Mouse (Mus musculus) embryonic facial prominence, embryonic 15.5 days (tissue): ENCODE results near the gene Amotl1. TPM values are rescaled to one million over a fixed set of nuclear protein-coding genes. Genes with fewer than 3 reads are reported as not detected.

Experiments used
- ATAC-seq: fragments of 200-750 bp; cut with Nextera tagmentation; 2 replicates; pipeline ENCODE4 v1.8.0; 2017; ENCODE audit warnings: low read depth, moderate TSS enrichment; ENCODE audit not compliant: insufficient number of reproducible peaks, low FRiP score, low TSS enrichment
- H3K27ac ChIP-seq: fragments of 300-500 bp; sonication (generic); replicated peaks from 2 replicates; pipeline ENCODE4 v1.5.1; 2015; ENCODE audit warnings: mild to moderate bottlenecking, inconsistent platforms
- H3K27me3 ChIP-seq: fragments of 300-500 bp; sonication (generic); 2 replicates; pipeline ENCODE4 v1.6.1; 2015; ENCODE audit warnings: inconsistent platforms
- H3K36me3 ChIP-seq: fragments of 300-500 bp; sonication (generic); 2 replicates; pipeline ENCODE4 v1.6.1; 2015; ENCODE audit warnings: mild to moderate bottlenecking, inconsistent platforms
- H3K4me1 ChIP-seq: fragments of 300-500 bp; sonication (generic); 2 replicates; pipeline ENCODE4 v1.6.1; 2015; ENCODE audit warnings: inconsistent platforms
- H3K4me2 ChIP-seq: fragments of 300-500 bp; sonication (generic); replicated peaks from 2 replicates; pipeline ENCODE4 v1.6.1; 2015; ENCODE audit warnings: mild to moderate bottlenecking, inconsistent platforms
- H3K4me3 ChIP-seq: fragments of 300-500 bp; sonication (generic); replicated peaks from 2 replicates; pipeline ENCODE4 v1.5.1; 2015; ENCODE audit warnings: mild to moderate bottlenecking, inconsistent platforms
- H3K9ac ChIP-seq: fragments of 300-500 bp; sonication (generic); 2 replicates; pipeline ENCODE4 v1.6.1; 2015; ENCODE audit warnings: inconsistent platforms
- H3K9me3 ChIP-seq: fragments of 300-500 bp; sonication (generic); replicated peaks from 2 replicates; pipeline ENCODE4 v1.6.1; 2016; ENCODE audit warnings: inconsistent platforms
- WGBS: fragments of 180-500 bp; shearing (Covaris S2); methylation state at CpG from one replicate; pipeline ENCODE4 v1.1.7; 2015; 5-methylcytosine and 5-hydroxymethylcytosine counted together
- polyA plus RNA-seq: library from polyadenylated mRNA; unstranded; fragments of >200 nt; fragmentation: Nextera tagmentation; extraction: Ambion mirVana; gene quantifications from 2 replicates; pipeline ENCODE4 v1.2.1, GENCODE M21; 2015

Gene Amotl1
- polyA plus RNA-seq, 1 experiment from 2014 or later = 34.2 TPM

DNA sequence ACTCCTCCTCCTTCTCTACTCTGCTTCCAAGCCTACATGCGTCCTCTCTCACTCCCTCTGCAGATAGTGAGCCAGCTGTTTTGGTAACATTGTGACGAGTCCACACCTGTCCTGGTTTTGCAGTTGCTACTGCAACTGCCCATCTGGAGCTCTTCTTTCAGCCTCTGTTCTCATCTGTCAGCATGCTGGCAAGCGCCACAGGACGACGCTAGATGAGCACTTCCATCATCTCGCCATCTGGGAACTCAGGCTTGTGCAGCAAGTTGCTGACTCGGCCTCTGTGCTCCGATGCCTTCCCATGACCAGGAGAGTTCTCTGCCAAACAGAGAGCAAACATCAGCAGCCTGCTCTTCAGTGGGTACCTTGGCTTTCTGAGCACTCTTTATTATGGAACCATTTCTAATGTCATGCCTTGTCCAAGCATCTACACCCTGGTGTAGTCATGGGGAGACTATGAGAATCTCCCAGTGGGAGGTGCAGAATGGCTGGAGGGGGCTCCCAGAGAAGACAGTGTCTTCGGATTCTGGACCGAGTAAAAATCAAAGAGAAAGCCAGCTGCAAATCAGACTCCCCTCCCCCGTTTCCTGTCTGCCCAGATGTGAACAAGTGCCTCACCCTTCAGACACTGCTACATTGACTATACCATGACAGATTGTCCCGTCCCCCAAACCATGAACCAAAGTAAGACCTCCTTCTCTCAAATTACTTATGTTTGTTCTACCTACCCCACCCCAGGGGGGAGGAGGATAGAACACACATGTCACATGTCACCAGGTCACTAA is 97.1 kb downstream of the Amotl1 start:
- H3K9me3 ChIP-seq = no peaks in the 10 kb centered on the region
- 42% methylated on average over 12 of the region's 12 CpGs for WGBS
- H3K9ac ChIP-seq = no peak overlapping the region
- peak; percentile 36; the same call in 1 of the 2 replicates for ATAC-seq
- peaks cover 83% of the 10 kb centered on the region for H3K36me3 ChIP-seq
- no peak overlapping the region for H3K4me2 ChIP-seq
- H3K4me3 ChIP-seq = no peak overlapping the region
- H3K4me1 ChIP-seq = peaks cover 16% of the 10 kb centered on the region
- peak overlapping the region; percentile 17; the same call in 1 of the 2 replicates for H3K27ac ChIP-seq
- H3K27me3 ChIP-seq = no peaks in the 10 kb centered on the region

GRCm38 (mm10) chr9:14544034-14544757 is 100.7 kb downstream of the Amotl1 start:
- WGBS = 63% methylated on average over 9 of the region's 9 CpGs

DNA sequence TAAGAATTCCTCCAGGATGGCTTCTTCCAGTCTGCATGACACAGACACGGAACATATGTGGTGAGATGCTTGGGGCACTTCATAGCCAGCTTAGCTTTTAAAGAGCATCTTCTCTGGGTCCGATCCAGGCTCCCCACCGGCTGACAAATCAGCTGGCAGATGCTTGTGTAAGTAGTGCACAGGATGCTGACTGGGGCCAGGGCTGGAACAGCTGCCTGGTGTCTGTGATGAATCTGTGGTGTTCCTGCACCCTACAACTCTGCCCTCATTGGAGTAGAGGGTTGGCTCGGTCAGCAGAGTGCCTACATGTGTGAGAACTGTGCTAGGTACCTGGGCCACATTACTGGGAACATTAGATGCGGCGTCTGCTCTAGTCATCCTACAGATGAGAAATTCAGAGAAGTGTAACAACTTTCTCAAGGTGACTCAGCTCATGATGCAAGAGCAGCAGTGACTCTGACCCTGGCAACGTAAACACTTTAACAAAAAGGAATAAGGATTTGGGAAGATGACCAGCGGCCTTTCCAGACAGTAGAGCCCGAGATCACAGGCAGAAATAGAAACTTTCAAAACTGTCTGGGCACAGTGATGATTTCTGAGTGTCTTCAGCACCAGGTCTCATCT is 109.9 kb downstream of the Amotl1 start:
- WGBS = 76% methylated on average over 9 of the region's 9 CpGs
- no peak overlapping the region for H3K4me2 ChIP-seq
- H3K27me3 ChIP-seq = no peaks in the 10 kb centered on the region
- peaks cover 10% of the 10 kb centered on the region for H3K36me3 ChIP-seq
- no peak overlapping the region for H3K4me3 ChIP-seq
- H3K4me1 ChIP-seq = no peaks in the 10 kb centered on the region
- H3K9me3 ChIP-seq = no peaks in the 10 kb centered on the region
- H3K27ac ChIP-seq = no peak overlapping the region
- ATAC-seq = no peak
- H3K9ac ChIP-seq = no peak overlapping the region

More at GRCm38 (mm10) chr9:14544034-14544757, 100.7 kb downstream of the Amotl1 start:
- Histone ChIP-seq H3K4me2 (no peak overlapping the region), H3K27ac (no peak overlapping the region), H3K4me1 (peaks cover 16% of the 10 kb centered on the region), H3K9ac (no peak overlapping the region), H3K4me3 (no peak overlapping the region), H3K9me3 (no peaks in the 10 kb centered on the region), H3K27me3 (no peaks in the 10 kb centered on the region), H3K36me3 (peaks cover 83% of the 10 kb centered on the region)
- no peak for ATAC-seq

DNA sequence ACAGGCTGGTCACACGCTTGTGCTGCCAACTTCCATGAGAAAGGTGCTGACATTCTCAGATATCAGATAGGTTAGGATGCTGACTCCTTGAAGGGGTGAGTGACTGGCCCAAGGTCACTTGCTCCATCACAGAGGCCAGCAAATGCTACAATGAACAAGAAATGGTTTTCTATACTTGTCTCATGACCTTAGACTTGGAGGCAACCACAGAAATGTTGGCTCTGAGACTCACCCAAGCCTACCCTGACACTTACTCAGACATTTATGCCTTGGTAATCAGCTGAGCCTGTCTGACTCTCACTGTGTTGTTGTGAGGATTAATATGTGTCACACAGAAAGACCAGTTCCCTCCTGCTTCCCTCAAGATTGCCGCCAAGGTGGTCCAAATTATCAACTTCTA is 111.2 kb downstream of the Amotl1 start:
- no peaks in the 10 kb centered on the region for H3K27me3 ChIP-seq
- WGBS = 90% methylated on average over 2 of the region's 2 CpGs

DNA sequence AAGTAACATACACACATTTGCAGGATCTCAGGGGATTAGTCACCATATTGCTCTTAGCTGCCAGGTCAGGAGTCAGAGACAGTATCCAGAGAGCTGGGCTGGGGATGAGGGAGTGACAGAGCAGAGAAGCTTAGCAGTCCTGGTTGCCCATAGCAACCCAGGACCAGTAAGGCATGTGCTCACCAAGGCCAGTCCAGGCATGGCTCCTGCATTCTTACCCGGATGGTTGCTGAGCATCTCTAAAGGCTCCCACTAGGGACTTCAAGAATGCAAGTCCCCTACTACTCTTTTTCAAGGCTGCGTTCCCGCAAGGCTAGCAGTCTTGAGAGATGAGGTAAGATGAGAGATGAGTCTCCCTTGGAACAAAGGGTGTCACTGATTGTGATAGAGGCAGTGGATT is 112.6 kb downstream of the Amotl1 start:
- H3K36me3 ChIP-seq = no peaks in the 10 kb centered on the region
- no peaks in the 10 kb centered on the region for H3K9me3 ChIP-seq
- 43% methylated on average over 3 of the region's 3 CpGs for WGBS
- H3K4me1 ChIP-seq = no peaks in the 10 kb centered on the region
- no peak overlapping the region for H3K4me3 ChIP-seq
- H3K27ac ChIP-seq = no peak overlapping the region
- ATAC-seq = no peak
- no peak overlapping the region for H3K9ac ChIP-seq
- no peak overlapping the region for H3K4me2 ChIP-seq
- no peaks in the 10 kb centered on the region for H3K27me3 ChIP-seq

More for the DNA sequence above, 111.2 kb downstream of the Amotl1 start:
- Histone ChIP-seq H3K4me1 (no peaks in the 10 kb centered on the region), H3K9me3 (no peaks in the 10 kb centered on the region), H3K4me2 (no peak overlapping the region), H3K27ac (no peak overlapping the region), H3K9ac (no peak overlapping the region), H3K4me3 (no peak overlapping the region), H3K36me3 (peaks cover 2% of the 10 kb centered on the region; the same call in 1 of the 2 replicates)
- no peak for ATAC-seq

DNA sequence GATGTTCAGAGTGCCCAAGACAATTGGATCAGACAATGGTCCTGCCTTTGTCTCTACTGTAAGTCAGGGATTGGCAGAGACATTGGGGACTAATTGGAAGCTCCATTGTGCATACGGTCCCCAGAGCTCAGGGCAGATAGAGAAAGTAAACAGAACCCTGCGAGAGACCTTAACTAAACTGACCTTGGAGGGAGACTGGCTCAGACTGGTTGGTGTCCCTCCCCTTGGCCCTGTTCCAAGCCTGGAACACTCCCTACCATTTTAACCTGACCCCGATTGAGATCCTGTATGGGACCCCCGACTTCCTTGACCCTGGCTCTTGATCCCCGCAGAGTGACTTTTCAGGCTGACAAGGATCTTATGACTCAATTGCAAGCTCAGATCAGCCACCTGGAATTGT is 114.9 kb downstream of the Amotl1 start:
- no peaks in the 10 kb centered on the region for H3K27me3 ChIP-seq

DNA sequence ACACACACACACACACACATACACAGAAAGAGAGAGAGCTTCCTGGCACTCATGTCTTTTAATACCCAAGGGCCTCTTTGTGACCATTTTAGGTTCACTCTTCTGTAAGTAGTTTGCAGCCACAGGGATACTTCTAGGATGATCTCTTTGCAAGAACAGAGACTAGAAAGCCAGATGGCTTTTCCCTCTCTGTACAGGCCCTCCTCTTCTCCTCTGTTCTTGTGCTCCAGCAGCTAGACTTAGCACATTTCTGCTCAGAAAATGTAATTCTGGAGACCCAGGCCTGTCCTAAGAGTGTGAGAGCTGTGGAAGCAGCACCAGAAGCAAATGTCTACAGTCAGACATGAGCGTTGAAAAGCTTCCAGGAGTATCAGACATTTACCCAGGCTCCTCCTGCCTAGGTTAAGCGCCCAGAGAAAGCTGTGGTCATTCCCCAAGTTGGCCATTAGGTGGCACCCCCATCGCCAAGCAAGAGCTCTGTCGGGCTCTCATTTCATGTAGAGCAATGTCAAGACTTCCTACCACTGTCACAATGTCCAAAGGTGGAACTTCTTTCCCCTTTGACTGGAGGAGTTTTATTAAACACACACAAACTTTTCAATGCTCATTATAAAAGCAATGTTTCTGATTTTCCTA is 121.3 kb downstream of the Amotl1 start:
- Histone ChIP-seq H3K9me3 (no peaks in the 10 kb centered on the region), H3K27me3 (no peaks in the 10 kb centered on the region), H3K9ac (no peak overlapping the region), H3K4me2 (no peak overlapping the region), H3K4me3 (no peak overlapping the region), H3K36me3 (no peaks in the 10 kb centered on the region), H3K27ac (no peak overlapping the region), H3K4me1 (no peaks in the 10 kb centered on the region)
- ATAC-seq = peak; percentile 48; the same call in 1 of the 2 replicates
- WGBS = 6% methylated on average over 4 of the region's 4 CpGs

More for the DNA sequence above, 114.9 kb downstream of the Amotl1 start:
- Histone ChIP-seq H3K4me1 (no peaks in the 10 kb centered on the region), H3K4me2 (no peak overlapping the region), H3K27ac (no peak overlapping the region), H3K4me3 (no peak overlapping the region), H3K9ac (no peak overlapping the region), H3K9me3 (no peaks in the 10 kb centered on the region), H3K36me3 (no peaks in the 10 kb centered on the region)
- WGBS = 81% methylated on average over 5 of the region's 5 CpGs
- no peak for ATAC-seq

GRCm38 (mm10) chr9:14521695-14522094 is 123.2 kb downstream of the Amotl1 start:
- no peak for ATAC-seq
- Histone ChIP-seq H3K9me3 (no peaks in the 10 kb centered on the region), H3K27ac (no peak overlapping the region), H3K4me1 (no peaks in the 10 kb centered on the region), H3K4me2 (no peak overlapping the region), H3K4me3 (no peak overlapping the region), H3K9ac (no peak overlapping the region), H3K36me3 (no peaks in the 10 kb centered on the region), H3K27me3 (no peaks in the 10 kb centered on the region)
- WGBS = 40% methylated on average over 2 of the region's 2 CpGs

DNA sequence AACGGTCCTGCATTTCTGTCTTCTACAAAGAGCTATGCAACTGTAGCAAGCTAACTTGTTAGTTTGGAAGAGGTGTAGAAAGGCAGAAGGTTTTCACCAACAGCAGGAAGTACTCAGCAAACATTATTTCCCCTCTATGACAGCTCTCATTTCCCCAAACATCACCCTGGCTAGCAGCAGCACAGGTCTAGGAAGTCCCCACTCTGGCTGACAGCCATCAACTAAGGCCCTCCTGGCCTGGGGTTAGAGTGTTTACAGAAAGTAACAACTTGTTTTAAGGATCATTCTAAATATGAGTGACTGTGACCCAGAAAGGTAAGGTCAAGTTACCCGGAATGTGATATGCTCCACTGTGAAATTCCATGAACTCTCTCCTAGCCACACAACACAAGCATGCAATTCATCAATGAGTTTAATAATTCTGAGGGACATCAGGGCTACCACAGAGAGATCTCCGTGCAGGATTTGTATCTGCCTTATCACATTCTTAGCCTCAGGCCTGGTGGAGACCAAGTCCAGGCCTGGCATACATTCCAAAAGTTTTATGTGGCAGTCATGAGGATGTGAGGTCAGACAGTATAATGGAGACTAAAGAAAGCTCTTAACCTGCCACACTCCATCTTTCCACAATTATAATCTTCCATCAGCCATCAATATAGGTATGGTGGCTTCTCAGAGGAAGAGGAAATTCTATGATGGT is 123.7 kb downstream of the Amotl1 start:
- WGBS = 29% methylated on average over 3 of the region's 3 CpGs
- Histone ChIP-seq H3K9me3 (no peaks in the 10 kb centered on the region), H3K4me1 (no peaks in the 10 kb centered on the region), H3K27me3 (no peaks in the 10 kb centered on the region), H3K4me2 (no peak overlapping the region), H3K36me3 (no peaks in the 10 kb centered on the region), H3K9ac (no peak overlapping the region), H3K27ac (no peak overlapping the region), H3K4me3 (no peak overlapping the region)
- ATAC-seq = no peak

- WGBS = 77% methylated on average over 3 of the region's 3 CpGs
- no peak for ATAC-seq
- no peak overlapping the region for H3K4me3 ChIP-seq
Observed at GRCm38 (mm10) chr9:14518105-14518504, 126.8 kb downstream of the Amotl1 start.

More at GRCm38 (mm10) chr9:14518105-14518504, 126.8 kb downstream of the Amotl1 start:
- no peaks in the 10 kb centered on the region; the same call in 1 of the 2 replicates for H3K36me3 ChIP-seq
- no peak overlapping the region for H3K9ac ChIP-seq
- H3K4me2 ChIP-seq = no peak overlapping the region
- no peaks in the 10 kb centered on the region for H3K27me3 ChIP-seq
- H3K27ac ChIP-seq = no peak overlapping the region
- no peaks in the 10 kb centered on the region for H3K4me1 ChIP-seq
- no peaks in the 10 kb centered on the region for H3K9me3 ChIP-seq
